Mouse (Mus musculus) spleen, adult 2 months (tissue): ENCODE measurements at regions not wholly inside any gene's neighbourhood (a gene's known extent, or its start where the extent isn't known, plus 50 kb on each side); places are given as distances from the start of the nearest gene placed in this dataset.

ENCODE experiments used
- CTCF ChIP-seq: fragments of 200-500 bp; IDR thresholded peaks from 2 replicates; pipeline ENCODE4 v1.5.1; 2011; ENCODE audit warnings: mild to moderate bottlenecking, inconsistent platforms; ENCODE audit not compliant: insufficient read depth, insufficient read length, insufficient replicate concordance; ENCODE audit errors: extremely low read depth
- POLR2A ChIP-seq: fragments of 200-500 bp; IDR thresholded peaks from 2 replicates; pipeline ENCODE4 v1.6.1; 2011; ENCODE audit warnings: low read depth, low read length, inconsistent platforms

GRCm38 (mm10) chr3:130913812-130914211 lies 183.6 kb upstream of the Rpl34 start:
- TF ChIP-seq CTCF, result no peak
- no peak for TF ChIP-seq POLR2A
